Mouse (Mus musculus) left cerebral cortex, adult 8-10 months (tissue): ENCODE measurements around the gene Use1. TPM values are rescaled to one million over a fixed set of nuclear protein-coding genes. Genes with fewer than 3 reads are reported as not detected.
"Not testable (repeated sequence)": the region's sequence is repeated elsewhere in the genome, so short reads cannot be mapped to it uniquely, and the experiment has no call there.

Source experiments
- DNase-seq, 2 experiments: peaks; one replicate each; pipeline ENCODE4 v3.0.0; 2022; ENCODE audit warnings: low spot score in 2 of 2
- total RNA-seq, 4 experiments: library from RNA; stranded (reverse); gene quantifications; 2 replicates each; pipeline ENCODE4 v1.2.4; 2022

Gene Use1
- total RNA-seq, result 100 to 1,000 TPM; 125 to 140 (median 127) TPM

DNA sequence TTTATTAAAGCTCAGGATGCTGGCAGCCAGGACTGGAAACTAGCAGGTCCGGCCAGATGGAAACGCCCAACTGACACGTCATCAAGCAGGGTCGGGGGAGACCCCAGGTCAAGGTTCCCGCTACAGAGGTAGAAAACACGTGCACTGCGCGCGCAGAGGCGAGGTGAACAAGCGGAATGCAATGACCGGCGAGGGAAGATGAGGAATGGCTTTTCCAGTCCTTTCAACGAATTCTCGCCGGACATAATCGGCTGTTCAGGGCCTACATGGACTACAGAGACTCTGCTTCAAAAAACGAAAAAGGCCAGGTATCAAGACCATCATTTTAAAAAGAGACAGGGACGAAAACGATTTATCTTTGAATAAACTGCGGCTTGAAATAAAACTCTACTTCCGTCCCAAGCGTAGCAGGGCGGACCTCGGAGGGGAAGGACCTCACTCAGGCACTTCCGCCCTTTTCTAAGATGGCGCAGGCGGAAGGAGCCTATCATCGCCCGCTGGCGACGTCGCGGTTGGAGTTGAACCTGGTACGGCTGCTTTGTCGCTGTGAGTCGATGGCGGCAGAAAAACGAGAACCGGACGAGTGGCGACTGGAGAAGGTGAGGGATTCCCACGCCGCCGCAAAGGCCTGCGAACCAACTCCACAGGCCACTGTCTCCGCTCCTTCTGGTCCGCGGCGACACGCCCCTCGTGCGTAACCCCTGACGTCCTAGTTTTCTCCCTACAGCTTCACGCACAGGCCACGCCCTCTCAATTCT lies at the start of gene Use1:
Use1 (plus strand) TSS at position 78 of the 758 bp plus-strand sequence.
- DNase-seq, result peak; percentile 93 to 94

DNA sequence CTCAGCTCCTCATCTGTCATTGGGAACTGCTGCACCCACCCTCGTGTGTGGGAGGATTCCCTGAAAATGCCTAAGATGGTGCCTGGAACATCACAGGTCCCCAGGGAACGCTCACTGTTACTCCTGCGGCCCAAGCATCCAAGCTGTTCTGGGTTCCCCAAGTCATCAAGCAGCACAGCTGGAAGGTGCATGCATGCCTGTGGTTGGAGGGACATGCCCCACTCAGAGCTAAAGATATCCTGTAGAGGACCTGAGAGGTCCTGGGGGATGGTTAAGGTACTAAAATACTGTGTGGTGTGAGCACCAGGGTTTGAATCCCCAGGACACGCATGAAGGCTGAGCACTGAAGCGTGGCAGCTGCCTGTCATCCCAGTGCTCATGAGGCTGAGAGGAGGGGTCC lies 48.0 kb upstream of the Use1 start:
- not testable (repeated sequence) for DNase-seq

DNA sequence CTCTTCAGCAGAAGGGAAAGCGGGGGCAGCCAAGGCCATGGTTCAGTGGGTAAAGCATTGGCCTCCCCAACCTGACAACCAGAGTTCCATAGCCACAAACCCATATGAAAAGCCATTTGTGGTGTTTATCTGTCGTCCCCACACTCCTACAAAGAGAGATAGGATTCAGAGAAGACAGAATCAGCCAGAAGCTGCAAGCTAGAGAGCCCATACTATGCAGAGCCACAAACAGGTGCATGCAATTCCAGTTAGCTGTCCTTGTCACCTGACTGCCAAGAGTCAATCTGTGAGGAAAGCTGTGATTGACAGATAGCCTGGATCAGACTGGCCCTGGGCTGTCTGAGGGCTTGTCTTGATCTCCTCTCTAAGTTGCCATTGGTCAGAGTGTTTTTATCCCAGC lies 46.9 kb upstream of the Use1 start:
- DNase-seq, result not testable (repeated sequence)

DNA sequence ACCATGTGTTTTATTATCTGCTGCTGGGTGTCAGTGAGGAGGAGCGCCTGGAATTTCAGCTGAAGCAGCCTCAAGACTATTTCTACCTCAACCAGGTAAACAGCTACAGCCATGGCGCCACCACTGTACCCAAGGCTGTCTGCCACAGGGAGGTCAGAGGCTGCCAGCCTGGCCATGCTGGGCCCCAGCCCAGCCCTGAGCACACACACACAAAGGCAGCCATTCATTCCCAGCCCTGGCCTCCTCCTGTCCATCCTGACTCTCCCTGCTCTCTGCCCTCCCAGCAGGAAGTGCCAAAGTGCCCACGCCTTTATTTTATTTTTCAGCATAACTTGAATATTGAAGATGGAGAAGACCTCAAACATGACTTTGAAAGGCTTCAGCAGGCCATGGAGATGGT lies 43.7 kb upstream of the Use1 start:
- no peak for DNase-seq

- no peak for DNase-seq
Observed at GRCm38 (mm10) chr8:71324848-71325247, 41.8 kb upstream of the Use1 start.

DNA sequence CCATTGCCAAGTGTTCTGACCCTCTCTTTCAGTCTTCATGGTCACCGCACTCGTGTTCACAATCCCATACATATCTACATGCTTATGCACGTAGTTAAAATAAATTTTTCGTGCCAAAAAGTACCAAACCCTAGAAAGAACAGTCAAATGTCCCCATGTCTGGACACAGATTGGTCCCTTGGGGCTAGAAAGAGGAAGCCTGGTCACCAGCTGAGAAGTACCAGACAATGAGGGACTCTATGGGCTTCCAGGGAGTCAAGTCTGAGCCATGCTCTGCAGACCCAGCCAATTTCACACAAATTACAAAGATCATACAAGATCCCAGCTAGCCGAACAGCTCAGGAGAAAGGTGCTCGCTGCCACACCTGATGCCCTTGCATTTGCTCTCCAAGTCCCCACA lies 28.8 kb upstream of the Use1 start:
- not testable (repeated sequence) for DNase-seq

DNA sequence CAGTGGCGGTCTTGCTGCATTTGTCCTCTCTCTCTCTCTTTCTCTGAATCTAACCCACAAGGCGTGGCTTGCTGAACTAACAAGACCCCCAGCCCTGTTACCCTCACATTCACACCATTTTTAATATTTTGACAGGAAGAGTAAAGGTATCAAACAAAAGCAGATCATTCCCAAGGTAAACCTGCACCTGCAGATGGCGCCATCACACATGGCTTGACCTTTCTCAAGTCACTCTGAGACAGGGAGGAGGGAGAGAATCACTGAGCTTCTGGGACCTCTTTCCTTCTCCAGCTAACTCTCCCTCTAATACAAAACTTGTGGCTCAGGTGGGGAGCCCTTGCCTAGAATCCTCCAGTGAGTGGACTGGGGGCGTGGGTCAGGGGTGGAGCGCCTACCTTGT lies 26.0 kb upstream of the Use1 start:
- DNase-seq, result no peak

DNA sequence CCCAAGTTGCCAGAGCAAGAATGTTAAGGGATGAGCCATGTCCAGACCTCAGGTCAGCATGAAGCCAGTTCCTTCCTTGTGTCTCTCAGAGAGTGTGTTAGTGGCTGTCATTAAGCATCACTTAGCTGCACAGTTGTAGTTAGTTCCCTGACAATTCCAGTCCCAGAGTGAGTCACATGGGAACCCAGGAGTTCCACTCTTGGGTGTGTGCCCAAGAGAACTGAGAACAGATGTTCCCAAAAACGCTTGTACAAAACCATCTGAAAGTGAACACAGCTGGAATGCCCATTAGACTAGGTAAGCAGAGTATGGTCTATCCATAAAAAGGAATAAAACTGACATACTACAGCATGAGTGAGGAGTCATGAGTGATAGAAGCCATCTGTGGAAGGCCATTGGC lies 20.1 kb upstream of the Use1 start:
- DNase-seq, result no peak

- no peak for DNase-seq
Observed at GRCm38 (mm10) chr8:71351117-71351516, 15.5 kb upstream of the Use1 start.

- DNase-seq, result no peak
Observed at GRCm38 (mm10) chr8:71351520-71351919, 15.1 kb upstream of the Use1 start.

DNA sequence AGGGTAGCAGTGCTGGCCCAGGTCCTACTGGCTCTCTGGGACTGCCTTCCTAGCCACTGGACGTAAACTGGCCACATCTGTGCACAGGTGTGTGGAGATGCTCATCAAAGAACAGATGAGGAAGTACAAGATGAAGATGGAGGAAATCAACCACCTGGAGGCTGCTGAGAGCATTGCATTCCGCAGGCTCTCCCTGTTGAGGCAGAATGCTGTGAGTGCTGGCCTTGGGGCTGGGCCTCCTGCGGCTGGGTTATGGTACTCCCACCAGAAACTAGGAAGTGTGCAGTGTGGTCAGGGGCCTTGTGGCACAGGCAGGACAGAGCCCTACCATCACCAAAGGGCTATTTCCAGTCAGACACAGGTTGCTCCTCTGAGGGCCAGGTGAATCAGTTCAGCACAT lies 8.6 kb upstream of the Use1 start:
- no peak for DNase-seq

DNA sequence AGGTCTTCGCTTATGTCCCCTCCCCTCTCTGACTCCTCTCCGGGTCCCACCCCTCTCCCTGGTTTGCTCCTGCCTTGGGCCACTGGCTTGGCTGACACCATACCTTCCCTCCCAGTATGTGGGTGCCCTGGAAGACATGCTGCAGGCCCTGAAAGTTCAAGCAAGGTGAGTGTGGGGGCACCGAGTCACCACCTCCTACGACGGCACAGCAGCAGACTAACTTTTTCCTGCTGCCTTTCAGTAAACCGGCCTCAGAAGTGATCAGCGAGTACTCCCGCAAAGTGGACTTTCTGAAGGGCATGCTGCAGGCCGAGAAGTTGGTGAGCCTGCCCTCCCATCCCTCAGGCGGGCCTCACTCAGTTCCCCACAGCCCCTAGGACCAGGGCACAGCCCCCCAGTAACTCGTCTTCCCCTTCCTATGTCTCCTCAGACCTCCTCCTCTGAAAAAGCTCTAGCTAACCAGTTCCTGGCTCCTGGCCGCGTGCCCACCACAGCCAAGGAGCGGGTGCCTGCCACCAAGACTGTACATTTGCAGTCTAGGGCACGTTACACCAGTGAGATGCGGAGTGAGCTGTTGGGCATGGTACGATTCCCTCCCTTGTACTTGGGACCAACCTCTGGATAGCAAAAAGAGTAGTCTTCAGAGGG lies 1.0 kb downstream of the Use1 start:
- DNase-seq, result no peak

DNA sequence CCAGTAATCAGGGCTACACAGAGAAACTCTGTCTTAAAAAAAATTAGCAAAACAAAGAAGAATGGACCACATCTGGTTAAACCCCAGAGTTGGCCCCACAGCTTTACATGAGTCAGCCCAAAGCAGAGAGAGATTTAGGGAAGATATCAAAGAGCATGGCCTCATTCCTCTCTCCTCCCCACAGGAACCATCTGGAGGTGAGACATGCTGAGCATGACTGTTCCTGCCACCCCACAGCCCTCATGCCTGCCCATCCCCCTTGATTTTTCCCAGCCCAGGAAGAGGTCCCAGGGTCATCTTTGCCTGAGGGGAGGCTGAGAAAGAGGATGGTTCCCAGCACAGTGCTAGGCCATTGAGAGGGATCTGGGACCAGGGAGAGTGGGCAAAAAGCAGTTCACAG lies 1.7 kb downstream of the Use1 start:
- DNase-seq, result no peak

DNA sequence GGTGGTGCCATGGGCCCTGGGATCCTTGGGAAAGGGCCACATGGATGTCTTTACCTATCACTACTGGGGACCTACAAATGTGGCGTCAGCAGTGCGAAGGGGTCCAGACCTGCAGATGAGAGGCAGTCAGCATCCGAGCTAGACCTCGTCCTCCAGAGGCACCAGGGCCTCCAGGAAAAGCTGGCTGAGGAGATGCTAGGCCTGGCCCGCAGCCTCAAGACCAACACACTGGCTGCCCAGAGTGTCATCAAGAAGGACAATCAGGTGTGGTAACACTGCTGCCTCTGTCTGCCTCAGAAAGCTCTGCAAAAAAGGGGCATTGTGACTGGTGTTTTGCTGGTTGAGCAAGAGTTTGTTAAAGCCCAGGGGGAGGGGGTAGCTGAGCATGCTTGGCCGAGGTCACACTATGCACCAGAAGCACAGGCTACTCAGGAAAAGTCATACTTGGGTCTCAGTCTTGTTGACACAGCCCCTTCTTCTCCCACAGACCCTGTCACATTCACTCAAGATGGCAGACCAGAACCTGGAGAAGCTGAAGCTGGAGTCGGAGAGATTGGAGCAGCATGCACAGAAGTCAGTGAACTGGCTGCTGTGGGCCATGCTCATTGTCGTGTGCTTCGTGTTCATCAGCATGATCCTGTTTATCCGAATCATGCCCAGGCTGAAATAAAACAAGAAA lies 2.5 kb downstream of the Use1 start:
- DNase-seq, result no peak

DNA sequence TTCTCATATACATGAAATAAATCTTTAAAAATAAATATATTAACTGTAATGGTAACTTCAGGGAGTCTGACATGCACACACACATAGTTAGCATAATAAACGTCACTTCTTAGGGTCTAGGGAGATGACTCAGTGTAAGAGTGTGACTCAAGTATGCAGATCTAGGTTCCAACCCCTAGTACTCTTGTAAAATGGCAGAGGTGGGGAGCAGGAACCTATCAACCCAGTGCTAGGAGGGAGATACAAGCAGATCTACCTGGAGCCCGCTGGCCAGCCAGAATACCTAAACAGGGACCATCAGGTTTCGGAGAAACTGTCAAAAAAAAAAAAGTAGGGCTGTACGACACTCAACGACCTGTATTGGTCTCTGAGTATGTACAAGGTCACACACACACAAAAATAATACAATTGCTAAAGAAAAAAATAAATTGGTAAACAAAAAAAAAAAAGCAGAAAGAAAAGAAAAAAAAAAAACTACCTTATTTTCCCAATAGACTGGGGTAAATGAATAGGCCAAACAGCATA lies 4.1 kb downstream of the Use1 start:
- no peak for DNase-seq

GRCm38 (mm10) chr8:71371236-71371848 lies 4.7 kb downstream of the Use1 start, which contains the start of gene Ocel1:
Ocel1 (plus strand) TSS chr8:71371298.
- peak; percentile 94 to 99 for DNase-seq

- DNase-seq, result no peak
Observed at GRCm38 (mm10) chr8:71372427-71372826, 5.8 kb downstream of the Use1 start.

GRCm38 (mm10) chr8:71373000-71373399 lies 6.4 kb downstream of the Use1 start:
- no peak for DNase-seq

DNA sequence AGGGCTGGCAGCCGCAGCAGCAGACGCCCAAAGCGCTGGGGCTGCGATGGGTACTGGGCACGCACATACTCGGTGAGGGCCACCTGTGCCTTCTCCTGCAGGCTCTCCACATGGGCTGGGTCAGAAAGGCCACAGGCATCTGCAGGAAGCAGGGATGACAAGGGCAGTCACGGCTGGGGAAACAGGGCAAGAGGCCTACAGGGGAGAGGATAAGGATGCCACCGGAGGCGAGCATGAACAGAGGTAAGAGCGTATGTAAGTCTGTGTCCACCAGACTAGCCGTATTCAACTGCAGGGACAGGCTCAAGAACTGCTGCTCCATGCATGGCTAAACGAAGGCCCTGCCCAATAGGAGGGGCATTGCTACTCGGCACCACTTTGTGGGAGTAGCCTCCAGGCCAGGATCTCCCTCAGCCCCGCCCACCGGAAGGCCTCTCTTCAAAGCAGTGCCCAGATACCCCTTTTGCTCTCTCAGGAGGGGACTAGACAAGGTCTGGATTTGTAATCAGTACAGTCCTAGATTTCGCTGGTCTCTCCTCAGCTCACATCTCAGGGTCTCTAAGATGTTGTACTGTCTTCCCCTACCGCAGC lies 8.1 kb downstream of the Use1 start:
- DNase-seq, result no peak

GRCm38 (mm10) chr8:71375581-71376422 lies 9.2 kb downstream of the Use1 start:
- peak in 1 of 2 experiments; percentile 65 for DNase-seq
